Mouse (Mus musculus) lung, postnatal 0 days (tissue): ENCODE measurements at regions not wholly inside any gene's neighbourhood (a gene's known extent, or its start where the extent isn't known, plus 50 kb on each side); places are given as distances from the start of the nearest gene placed in this dataset.

Source experiments
- CTCF ChIP-seq: IDR thresholded peaks from 2 replicates; pipeline ENCODE4 v1.5.1; 2016; ENCODE audit warnings: antibody characterized with exemption, mild to moderate bottlenecking
- EP300 ChIP-seq: IDR thresholded peaks from 2 replicates; pipeline ENCODE4 v1.6.1; 2016; ENCODE audit warnings: antibody characterized with exemption, mild to moderate bottlenecking, control low read depth

DNA sequence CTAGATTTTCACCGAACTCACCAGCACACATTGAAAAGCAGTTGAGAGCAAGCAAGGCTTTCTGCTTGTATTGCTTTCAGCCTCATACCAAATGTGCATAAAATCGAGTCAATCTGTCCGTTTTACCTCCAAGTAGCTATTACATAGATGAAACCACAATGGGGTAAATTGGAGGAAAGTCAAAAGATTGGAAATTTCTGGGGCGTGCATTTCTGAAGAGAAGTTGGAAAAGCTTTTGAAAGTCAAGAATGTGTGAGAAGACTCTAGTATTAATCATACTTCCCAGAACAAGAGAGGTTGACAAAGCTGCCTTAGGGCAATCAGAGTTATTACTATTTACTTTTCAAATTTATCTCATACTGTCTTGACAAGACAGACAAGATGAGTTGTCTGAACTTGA lies 501.2 kb downstream of the Adgrl2 start:
- no peak for TF ChIP-seq CTCF
- TF ChIP-seq EP300, result no peak
